Mouse (Mus musculus) urinary bladder, postnatal 36 days (tissue): Measurements from ENCODE around the gene Spg11.

Source experiments
- DNase-seq, 2 experiments: peaks; one replicate each; pipeline ENCODE4 v3.0.0; 2022; ENCODE audit warnings: low spot score in 2 of 2, mixed read lengths in 1 of 2

Gene Spg11

DNA sequence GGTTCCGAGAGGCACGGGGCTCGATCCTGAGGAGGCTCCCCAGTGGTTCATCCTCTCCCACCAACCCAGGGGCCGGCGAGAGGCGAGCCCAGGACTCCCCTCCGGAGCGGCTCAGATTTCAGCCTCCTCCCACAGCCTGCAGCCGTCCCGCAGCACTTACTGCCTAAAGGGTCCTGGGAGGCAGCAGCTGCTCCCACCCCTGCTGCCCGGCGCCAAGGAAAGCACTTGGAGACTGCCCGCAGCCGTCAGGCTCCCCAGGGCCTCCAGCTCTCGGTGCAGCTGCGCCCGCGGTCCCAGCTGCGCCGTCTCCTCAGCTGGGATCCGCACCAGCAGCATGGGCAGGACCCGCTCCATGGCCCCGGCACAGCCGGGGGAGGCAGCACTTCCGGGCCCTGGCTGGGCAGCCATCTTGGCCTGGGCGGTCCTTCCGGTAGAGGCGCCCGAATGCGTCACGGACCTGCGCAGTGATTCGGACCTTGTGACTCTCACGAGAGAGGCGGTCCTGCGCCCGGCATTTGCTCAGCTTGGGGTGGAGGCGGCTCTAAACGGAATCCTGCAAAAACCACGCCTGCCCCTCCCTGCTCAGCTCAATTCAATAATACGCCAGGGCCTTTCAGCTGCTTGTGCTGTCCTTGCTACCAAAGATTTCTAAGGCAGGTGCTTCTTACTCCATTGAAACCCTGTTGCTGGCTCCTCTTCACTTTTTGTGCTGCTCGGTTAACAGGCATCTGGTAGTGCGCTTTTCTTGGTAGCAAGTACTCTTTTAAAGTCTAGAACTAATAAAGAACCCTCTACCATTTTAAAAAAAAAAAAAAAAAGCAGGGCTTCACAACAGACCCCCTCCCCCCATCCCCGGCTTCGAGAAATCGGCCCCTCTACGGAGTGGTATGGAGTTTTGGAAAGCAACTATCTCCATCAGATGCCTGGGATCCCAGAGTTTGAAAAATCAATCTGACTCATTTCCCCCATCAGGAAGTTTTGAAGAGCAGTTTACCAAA is at the start of gene Spg11:
Gene Spg11, minus strand, starts transcription at position 426 of the 998 bp plus-strand sequence.
- DNase-seq: peak; percentile 95 to 98

DNA sequence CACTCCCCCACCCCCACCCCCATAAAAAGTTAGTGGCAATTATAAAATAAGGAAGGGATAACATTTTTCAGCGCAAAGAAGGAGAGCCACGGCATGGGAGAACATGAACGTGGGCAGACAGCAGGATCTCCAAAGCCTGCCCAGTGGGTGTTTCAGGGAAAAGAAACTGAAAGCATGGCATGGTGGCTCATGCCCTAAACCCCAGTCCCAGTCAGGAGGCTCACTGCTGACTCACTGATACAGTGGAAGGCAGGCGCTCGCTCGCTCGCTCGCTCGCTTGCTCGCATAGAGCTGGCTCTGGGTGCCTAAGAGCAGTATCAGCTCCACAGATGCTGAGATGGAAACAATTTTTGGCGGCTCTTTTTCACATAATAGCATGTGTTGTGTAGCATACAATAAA is 46.1 kb upstream of the Spg11 start:
- peak in 1 of 2 experiments; percentile 20 for DNase-seq

DNA sequence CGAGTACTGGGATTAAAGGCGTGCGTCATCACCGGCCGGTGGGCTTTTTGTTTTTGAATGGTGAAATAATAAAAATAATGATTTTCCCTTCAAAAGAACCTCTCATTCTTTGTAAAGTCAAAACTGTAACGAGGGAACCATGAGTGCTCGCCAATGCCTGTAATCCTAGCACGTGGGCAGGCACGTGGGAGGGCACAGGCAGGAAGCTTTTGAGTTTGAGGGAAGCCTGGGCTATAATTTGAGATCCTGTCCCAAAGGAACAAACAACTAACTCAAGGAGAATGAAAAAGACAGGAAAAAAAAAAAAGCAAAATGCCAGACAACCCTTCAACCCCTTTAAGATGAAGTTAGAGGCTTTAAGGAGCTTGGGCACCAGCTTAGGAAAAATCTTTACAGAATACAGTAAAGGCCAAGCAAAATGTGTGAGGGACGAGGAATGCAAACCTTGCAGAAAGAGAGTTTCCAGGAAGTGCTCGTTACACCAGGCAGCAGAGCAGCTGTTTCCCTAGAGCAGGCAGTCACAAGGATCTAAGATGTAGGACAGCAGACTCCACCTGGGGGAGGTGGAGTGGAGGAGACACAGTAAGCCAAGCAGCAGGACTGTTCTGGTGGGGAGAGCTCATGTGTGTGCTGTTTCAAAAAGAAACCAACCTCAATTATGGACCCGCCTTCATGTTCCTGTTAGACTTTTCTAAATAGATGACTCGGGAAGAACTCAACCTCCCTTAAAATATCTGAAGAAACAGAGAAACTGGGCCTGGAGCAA is 45.4 kb upstream of the Spg11 start:
- DNase-seq: no peak

DNA sequence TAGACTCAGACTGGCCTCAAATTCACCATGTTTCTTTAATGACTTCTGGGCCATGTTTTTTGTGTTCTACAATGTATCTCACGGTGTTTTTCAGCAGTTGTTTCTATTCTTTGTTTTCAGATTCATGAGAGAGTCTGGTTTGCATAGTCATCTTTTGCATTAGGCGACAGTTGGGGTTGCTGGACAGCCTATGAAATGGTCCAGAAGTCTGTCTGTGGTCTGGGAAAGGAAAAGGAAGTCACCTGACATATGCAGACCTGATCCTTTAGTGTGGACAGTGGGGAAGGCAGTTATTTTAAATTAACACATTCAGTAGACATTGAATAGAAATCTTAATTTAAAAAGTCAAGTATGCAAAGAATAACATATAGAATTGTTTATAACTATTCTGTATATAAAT is 44.3 kb upstream of the Spg11 start:
- DNase-seq: no peak

DNA sequence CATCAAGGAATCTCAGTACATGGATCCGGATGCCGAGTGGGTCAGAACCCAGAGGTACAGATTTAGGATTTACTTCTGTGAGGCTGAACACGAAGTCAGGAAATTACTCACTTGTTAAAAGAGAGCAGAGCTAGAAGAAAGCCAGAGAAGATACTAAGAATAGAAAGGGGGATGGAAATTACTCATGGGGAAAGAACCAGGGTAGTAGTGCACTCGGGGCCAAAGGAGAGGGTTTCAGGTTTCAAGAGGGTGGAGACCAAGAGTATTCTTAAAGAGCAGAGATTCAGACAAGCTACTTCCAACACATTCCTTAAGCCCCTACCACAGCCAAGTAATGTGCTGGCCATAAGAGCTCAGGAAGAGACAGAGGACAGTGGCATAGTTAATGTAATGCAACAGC is 43.4 kb upstream of the Spg11 start:
- no peak for DNase-seq

DNA sequence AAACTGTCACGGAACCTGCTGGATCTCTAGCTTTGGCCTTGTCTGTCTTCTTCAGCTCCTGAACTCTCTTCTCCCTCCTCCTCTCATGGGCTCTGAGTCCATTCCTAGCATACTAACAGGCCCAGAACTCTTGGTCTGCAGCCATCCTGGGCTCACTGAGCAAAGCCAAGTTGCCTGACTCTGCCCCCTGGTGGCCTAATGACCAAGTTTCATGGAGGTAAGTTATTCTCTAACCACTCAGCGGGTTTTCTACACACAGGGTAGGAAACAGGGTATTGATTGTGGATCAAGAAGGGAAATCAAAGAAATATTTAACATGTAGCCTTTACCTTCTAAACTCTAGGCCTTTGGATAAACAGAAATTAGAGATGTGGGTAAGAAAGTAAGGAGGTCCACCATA is 42.5 kb upstream of the Spg11 start, which contains the start of gene Trim69:
Gene Trim69, plus strand, starts transcription at position 21 of the 400 bp plus-strand sequence.
- peak; percentile 79 to 83 for DNase-seq

DNA sequence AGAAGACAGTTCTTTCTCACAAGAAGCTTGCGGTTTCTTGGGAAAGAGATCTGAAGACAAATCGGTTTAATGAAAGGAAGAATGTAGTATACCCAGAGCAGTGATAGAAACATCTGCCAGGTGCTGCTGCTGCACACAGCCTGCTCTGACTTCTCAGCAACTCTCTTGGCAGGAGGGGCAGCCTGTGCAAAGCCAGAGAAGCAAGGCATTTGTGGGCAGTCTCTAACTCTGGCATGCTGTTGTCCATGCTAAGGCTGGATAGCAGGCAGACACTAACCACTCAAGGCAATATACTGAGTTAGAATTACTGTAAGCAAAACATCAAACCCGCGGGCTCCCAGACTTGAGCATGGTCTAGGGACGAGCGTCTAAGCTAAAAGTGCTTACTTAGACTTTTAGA is 41.5 kb upstream of the Spg11 start:
- no peak for DNase-seq

DNA sequence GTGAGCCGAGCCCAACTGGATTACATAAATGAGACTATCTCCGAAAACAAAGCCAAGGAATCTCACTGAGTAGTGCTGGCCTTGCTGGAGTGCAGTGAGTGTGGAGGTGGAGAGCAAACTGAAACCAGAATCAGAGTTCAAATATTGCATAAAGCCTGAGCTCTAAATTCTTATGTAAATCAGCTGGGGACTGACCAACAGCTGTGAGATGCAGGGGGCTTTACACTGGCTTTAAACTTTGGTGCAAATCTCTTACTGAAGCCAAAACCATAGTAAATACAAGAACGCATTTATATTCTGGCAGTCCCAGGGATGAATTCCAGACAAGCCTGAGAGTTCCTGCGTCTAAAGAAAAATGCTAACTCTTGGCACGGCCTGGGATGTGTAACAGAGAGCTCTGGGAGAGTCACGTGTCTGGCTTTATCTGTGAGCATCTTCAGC is 40.2 kb upstream of the Spg11 start:
- no peak for DNase-seq

DNA sequence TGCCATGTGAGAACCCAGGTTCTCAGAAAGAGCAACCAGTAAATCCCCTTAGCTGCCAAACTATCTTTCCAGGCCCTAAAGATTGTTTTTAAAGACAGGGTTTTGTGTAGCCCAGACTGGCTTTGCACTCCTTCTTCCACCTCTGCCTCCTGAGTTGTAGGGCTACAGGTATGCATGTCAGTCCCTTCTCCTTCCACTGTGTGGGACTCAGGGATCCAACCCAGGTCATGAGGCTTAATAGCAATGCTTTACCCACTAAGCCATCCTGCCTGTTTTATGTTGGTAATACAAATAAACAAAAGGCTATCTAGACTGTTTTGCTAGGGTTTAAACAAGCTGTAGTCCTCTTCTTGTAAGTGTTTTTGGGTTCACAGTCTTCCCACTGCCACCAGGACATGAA is 39.4 kb upstream of the Spg11 start:
- DNase-seq: no peak

DNA sequence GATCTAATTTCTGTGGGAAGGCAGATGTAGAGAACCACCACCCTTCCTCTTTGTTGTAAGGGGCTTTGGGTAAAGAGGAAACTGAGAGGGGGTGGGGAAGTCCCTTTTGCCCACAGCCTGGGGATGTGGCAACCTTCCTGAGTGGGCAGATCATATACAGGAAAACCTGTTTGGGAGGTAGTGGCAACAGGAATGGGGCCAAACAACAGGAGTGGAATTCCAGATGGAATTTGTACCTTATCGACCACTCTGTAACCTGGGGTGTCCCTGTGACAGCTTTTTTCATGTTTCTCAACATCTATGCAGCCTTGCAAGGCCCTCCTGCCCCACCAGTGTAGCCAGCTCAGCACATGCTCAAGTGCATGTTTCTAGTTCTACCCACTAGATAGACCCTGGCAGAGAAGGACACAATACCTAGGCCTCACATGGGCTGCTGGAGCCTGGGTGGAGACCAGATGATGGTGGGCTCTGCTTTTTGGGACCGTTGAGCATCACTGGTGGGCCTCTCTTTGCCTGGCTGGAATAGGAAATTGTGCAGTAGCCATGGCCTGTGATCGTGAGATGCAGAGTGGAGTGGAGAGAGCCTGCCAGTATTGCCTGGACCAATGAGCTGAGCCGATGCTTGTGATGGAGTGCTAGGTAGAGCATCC is 38.0 kb upstream of the Spg11 start:
- no peak for DNase-seq

DNA sequence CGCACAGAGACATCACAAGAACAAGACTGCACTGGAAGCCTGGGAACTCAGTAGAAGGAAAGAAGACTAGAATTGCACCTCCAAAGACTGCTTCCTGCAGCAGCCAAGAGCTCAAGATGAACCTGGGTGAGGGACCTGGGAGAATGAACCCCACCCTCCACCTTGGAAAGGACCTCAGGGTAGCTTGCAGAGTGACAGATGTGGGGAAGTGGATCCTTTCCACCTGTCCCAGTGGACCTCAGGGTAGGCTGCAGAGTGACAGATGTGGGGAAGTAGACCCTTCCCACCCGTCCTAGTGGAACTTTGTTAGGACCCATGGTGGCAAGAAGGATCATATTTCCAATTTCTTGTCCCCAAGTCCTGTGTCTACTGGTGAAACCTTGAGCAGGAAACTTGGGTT is 37.1 kb upstream of the Spg11 start:
- no peak for DNase-seq

DNA sequence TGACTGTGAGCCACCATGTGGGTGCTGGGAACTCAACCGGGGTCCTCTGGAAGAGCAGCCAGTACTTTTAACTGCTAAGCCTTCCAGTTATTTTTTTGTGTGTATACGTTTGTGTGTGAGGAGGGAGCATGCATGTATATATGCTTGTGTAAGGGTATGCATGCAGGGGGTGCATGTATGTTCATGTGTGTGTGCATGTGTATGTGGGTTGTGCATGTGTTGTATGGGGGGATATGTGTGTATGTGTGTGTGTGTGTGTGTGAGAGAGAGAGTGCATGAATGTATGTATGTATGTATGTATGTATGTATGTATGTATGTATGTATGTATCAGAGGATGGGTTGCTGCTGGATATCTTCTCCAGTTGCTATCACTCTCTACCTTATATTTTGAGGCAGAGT is 36.3 kb upstream of the Spg11 start:
- DNase-seq: no peak

DNA sequence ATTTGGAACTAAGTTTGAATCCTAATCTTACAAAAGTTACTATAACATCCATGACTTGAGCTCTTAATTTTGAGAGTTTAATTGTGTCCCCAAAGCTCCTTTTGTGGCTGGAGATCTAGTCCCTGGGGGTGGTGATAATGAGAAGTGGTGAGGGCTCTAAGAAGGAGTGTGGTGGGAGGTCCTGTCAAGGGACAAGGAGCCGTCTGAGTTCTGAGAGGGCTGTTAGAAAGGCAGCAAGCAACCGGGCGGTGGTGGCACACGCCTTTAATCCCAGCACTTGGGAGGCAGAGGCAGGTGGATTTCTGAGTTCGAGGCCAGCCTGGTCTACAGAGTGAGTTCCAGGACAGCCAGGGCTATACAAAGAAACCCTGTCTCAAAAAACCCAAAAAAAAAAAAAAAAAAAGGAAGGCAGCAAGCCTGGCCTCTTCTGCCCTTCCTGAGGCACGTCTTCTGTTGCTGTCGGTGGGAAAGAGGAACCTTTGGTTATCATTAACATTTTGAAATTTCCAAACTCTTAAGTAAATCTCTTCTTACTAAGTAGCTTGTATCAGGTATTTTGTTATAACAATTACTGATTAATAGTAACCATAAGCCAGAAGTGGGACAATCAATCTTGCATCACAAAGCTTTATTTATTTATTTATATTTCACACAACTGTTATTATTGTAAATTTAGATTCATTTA is 35.6 kb upstream of the Spg11 start:
- DNase-seq: no peak

DNA sequence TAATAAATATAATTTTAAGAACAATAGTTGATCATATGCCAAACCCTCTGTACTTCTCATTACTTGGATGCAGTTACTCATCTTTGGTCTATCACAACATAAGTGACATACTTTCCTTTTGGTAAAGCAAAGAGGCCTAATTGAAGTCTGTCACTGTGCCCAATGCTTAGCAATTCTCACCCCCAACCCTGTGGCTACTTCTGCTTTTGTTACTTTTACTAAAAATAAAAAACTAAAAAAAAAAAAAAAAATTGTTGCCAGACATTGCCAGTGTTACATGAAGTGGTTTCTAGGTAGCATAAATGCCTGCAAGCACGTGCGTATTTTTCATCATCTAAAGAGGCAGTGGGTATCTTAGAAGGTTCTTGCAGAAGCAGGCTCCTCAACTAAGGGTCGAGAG is 34.7 kb upstream of the Spg11 start:
- no peak for DNase-seq

DNA sequence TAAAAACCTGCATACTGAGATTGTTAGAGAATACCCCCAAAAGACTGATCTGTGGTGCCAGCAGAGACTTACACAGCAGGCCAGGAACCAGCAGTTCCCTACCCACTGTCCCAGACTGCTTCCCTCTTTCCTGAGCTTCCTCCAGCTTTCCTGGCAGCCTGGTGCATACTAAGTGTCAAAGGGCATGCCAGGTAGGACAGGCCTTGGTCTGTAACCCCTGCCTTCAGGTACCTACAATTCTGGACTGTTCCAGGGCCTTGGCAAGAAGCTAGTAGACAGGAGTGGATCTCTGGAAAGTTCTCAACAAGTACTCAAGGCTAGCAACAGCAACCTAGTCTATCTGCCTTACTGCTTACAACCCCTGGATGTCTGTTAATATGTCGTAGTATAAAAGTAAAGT is 33.0 kb upstream of the Spg11 start:
- no peak for DNase-seq

DNA sequence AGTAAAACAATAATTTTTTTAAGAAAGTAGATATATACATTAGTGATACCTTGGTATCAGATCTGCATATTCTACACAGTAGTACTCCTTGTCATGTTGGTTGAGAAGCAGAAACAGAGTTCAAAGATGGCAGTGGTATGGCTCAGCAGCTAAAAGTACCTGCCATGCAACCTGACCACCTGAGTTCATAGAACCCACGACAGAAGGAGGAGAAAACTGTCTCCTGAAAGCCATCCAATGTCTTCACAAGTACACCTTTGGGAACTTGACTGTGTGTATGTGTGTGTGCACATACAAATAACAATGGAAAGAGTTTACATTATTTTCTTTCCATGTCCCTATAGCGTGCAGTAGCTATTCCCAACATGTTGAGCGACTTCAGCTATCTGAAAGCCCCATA is 31.5 kb upstream of the Spg11 start:
- no peak for DNase-seq

DNA sequence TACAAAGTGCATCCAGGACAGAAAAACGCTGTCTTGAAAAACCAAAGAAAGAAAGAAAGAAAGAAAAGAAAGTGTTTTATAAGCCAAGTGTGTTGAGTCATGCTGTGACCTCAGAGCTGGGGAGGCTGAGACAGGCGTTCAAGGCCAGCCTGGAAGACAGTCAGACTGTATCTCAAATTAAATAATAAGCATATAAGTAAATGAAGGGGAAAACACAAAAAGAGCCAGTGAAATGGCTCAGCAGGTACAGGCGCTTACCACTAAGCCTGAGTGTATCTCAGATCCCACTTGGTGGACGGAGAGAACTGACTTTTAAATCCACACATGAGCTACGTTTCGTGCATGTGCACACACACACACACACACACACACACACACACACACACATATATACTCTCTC is 31.1 kb upstream of the Spg11 start:
- no peak for DNase-seq

DNA sequence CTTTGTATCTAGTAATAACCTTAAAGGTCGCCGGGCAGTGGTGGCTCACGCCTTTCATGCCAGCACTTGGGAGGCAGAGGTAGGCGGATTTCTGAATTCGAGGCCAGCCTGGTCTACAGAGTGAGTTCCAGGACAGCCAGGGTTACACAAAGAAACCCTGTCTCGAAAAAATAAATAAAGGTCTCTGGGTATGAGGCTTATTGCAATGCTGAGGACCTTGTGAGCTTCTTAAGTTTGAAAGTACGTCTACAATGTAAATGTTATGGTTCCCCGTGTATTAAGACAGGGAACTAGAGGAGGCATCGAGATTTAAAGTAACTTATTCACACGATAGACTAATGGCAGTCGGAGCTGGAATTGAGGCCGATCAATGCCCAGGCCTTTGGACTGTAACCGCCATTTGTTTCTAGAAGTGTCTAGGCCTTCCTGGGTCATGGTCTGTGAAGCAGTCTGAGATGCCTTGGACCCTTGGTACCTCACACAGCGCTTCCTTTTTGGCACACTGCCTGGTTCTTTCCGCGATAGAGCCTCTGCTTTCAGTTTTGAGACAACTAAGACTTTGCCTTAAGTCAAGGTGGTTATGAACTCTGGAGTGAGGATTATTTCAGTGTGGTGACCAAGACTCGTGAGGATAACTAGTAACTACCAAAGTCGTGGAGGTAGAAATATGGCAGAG is 30.2 kb upstream of the Spg11 start:
- DNase-seq: peak; percentile 26 to 57

DNA sequence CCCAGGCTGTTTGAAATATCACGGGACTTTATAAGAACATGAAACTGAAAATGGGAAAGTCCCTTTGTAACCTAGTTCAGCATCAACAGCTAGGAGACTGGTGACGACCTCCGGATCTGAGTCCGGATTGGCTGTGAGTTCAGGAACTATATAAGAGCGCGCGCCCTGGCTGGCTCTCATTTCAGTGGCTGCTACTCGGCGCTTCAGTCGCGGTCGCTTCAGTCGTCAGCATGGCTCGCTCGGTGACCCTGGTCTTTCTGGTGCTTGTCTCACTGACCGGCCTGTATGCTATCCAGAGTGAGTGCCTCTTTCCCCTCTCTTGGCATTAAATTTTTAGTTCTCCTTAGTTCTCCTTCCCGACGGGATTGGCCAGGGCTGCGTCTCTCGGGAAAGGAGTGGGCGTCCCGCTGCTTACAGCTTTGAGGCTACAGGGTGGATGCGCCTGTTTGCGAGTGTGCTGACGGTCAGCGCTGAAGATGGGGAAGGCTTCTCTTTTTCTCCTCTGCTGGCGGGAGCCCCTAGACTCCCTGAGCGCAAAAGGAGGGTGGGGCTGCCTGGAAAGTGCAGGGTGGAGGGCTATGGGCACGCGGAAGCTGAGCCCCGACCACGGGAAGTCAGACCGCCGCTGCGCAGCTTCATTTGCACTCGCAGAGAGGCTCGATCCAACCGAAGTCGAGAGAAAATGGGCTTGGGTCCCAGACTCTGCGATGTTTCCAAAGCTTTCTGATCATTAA is 29.5 kb upstream of the Spg11 start, which contains the start of gene B2m:
Gene B2m, plus strand, starts transcription at position 179 of the 734 bp plus-strand sequence.
- peak; percentile 94 to 95 for DNase-seq

DNA sequence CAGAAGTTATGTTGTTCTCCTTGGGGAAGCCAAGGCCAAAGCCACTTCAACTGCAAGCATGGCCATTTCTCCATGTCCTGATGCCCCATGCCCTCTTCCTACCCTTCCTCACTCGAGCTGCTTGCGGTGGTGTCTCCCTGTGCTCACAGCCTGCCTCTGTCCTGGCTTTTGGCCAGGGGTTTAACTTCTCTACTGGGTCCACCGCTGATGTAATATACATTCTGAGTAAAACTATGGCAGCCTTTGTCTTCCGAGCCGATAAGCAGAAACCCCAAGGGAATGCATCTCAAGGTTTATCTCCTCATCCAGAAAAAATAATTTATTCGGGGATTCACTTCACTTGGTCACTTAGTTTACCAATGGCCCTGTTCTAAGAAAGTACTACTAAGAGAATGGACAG is 28.5 kb upstream of the Spg11 start:
- DNase-seq: no peak
